Mouse (Mus musculus) limb, embryonic 11.5 days (tissue): ENCODE data around the gene Gm49354. TPM values are rescaled to one million over a fixed set of nuclear protein-coding genes. Genes with fewer than 3 reads are reported as not detected.
"Not testable (repeated sequence)": the region's sequence is repeated elsewhere in the genome, so short reads cannot be mapped to it uniquely, and the experiment has no call there.

ENCODE experiments used
- ATAC-seq: fragments of 200-750 bp; cut with Nextera tagmentation; 2 replicates; pipeline ENCODE4 v1.8.0; 2017; ENCODE audit warnings: low read depth; ENCODE audit not compliant: insufficient number of reproducible peaks, low FRiP score, low TSS enrichment
- DNase-seq: peaks from one replicate; pipeline ENCODE4 v3.0.0-alpha.2; 2015; ENCODE audit warnings: low spot score
- H3K27ac ChIP-seq: fragments of 300-500 bp; sonication (generic); replicated peaks from 2 replicates; pipeline ENCODE4 v1.5.1; 2014; ENCODE audit warnings: low read depth, mild to moderate bottlenecking, low read length
- H3K27me3 ChIP-seq: fragments of 300-500 bp; sonication (generic); 2 replicates; pipeline ENCODE4 v1.6.1; 2014; ENCODE audit warnings: mild to moderate bottlenecking, low read length, mixed read lengths; ENCODE audit not compliant: control insufficient read depth, insufficient read depth
- H3K36me3 ChIP-seq: fragments of 300-500 bp; sonication (generic); 2 replicates; pipeline ENCODE4 v1.6.1; 2014; ENCODE audit warnings: mild to moderate bottlenecking, low read length, moderate library complexity, mixed read lengths; ENCODE audit not compliant: control insufficient read depth, insufficient read depth
- H3K4me1 ChIP-seq: fragments of 300-500 bp; sonication (generic); 2 replicates; pipeline ENCODE4 v1.6.1; 2014; ENCODE audit warnings: low read length, mixed read lengths; ENCODE audit not compliant: control insufficient read depth, insufficient read depth
- H3K4me2 ChIP-seq: fragments of 300-500 bp; sonication (generic); 2 replicates; pipeline ENCODE4 v1.6.1; 2014; ENCODE audit warnings: low read depth, mild to moderate bottlenecking, moderate library complexity; ENCODE audit not compliant: severe bottlenecking
- H3K4me3 ChIP-seq: fragments of 300-500 bp; sonication (generic); 2 replicates; pipeline ENCODE4 v1.5.1; 2014; ENCODE audit warnings: low read depth, low read length
- H3K9ac ChIP-seq: fragments of 300-500 bp; sonication (generic); 2 replicates; pipeline ENCODE4 v1.6.1; 2014; ENCODE audit warnings: mild to moderate bottlenecking, low read length
- H3K9me3 ChIP-seq: fragments of 300-500 bp; sonication (generic); 2 replicates; pipeline ENCODE4 v1.6.1; 2016; ENCODE audit warnings: low read length; ENCODE audit not compliant: control insufficient read depth
- WGBS: fragments of 180-500 bp; shearing (Covaris S2); extraction: QIAGEN DNeasy Blood & Tissue Kit; methylation state at CpG from one replicate; pipeline ENCODE4 v1.1.7; 2014; 5-methylcytosine and 5-hydroxymethylcytosine counted together
- polyA plus RNA-seq: library from polyadenylated mRNA; unstranded; fragments of >200 nt; fragmentation: Nextera tagmentation; extraction: Ambion mirVana; gene quantifications from 2 replicates; pipeline ENCODE4 v1.2.1, GENCODE M21; 2014

Gene Gm49354
- polyA plus RNA-seq, 1 experiment from 2014 or later: not detected

GRCm38 (mm10) chr13:59801000-59801399 lies 19.0 kb upstream of the Gm49354 start:
- Histone ChIP-seq H3K9me3 (no peaks in the 10 kb centered on the region), H3K4me1 (no peaks in the 10 kb centered on the region), H3K4me2 (no peak overlapping the region), H3K9ac (no peak overlapping the region), H3K36me3 (peaks cover 42% of the 10 kb centered on the region), H3K27me3 (no peaks in the 10 kb centered on the region), H3K4me3 (no peak overlapping the region), H3K27ac (no peak overlapping the region)
- 90% methylated on average over 6 of the region's 6 CpGs for WGBS
- ATAC-seq: no peak
- DNase-seq: no peak

GRCm38 (mm10) chr13:59800077-59800476 lies 18.0 kb upstream of the Gm49354 start:
- ATAC-seq: no peak
- no peak for DNase-seq
- Histone ChIP-seq H3K9me3 (no peaks in the 10 kb centered on the region), H3K9ac (no peak overlapping the region), H3K36me3 (peaks cover 40% of the 10 kb centered on the region), H3K4me2 (no peak overlapping the region), H3K4me1 (no peaks in the 10 kb centered on the region), H3K27me3 (no peaks in the 10 kb centered on the region), H3K4me3 (no peak overlapping the region), H3K27ac (no peak overlapping the region)
- 92% methylated on average over 2 of the region's 2 CpGs for WGBS

DNA sequence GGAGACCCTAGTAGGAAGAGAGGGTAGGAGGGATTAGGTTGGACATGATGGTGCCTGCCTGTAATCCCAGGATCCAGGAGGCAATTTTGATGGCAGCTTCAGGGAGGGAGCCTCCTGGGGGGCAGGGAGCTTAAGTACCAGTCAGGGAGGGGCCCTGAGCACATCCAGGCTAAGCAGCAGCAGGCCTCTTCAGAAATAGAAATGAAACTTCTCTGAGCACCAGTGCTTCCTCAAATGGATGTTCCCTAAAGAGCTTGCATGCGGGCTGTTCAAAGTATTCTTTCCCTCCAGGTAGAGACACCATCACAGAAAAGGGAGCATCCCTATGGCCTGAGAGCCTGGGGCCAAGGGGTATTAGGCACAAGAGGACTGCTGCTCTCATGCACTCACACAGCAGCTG lies 16.3 kb upstream of the Gm49354 start:
- no peak for ATAC-seq
- Histone ChIP-seq H3K36me3 (peaks cover 35% of the 10 kb centered on the region), H3K9ac (no peak overlapping the region), H3K27me3 (no peaks in the 10 kb centered on the region), H3K4me1 (no peaks in the 10 kb centered on the region), H3K27ac (no peak overlapping the region), H3K9me3 (no peaks in the 10 kb centered on the region), H3K4me3 (no peak overlapping the region), H3K4me2 (no peak overlapping the region)
- WGBS: 94% methylated on average over 1 of the region's 1 CpGs
- no peak for DNase-seq

DNA sequence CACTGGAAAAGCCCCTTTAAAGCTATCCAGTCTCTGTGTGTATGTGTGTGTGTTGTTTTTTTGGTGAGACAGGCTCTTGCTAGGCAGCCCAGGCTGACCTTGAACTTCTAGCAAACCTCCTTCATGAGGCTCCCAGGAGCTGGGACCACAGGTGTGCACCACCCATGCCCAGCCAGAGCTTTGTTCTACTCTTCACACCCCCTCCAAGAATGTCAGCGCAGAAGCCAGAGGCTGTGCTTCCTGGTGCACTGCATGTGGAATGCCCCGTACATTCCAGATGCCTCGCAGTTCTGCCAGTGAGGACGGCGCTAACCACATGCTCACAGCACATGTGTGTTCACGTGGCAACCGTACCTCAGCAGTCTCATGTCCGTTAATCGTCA lies 14.4 kb upstream of the Gm49354 start:
- no peak for DNase-seq
- no peak overlapping the region for H3K27ac ChIP-seq
- peaks cover 28% of the 10 kb centered on the region for H3K36me3 ChIP-seq
- ATAC-seq: no peak
- no peaks in the 10 kb centered on the region for H3K9me3 ChIP-seq
- H3K4me1 ChIP-seq: no peaks in the 10 kb centered on the region
- H3K27me3 ChIP-seq: no peaks in the 10 kb centered on the region
- WGBS: 95% methylated on average over 9 of the region's 9 CpGs
- no peak overlapping the region for H3K4me3 ChIP-seq
- H3K9ac ChIP-seq: no peak overlapping the region
- no peak overlapping the region for H3K4me2 ChIP-seq

GRCm38 (mm10) chr13:59795807-59796465 lies 13.9 kb upstream of the Gm49354 start:
- H3K27ac ChIP-seq: no peak overlapping the region
- ATAC-seq: no peak
- WGBS: 91% methylated on average over 6 of the region's 6 CpGs

GRCm38 (mm10) chr13:59794786-59795185 lies 12.7 kb upstream of the Gm49354 start:
- Histone ChIP-seq H3K9me3 (no peaks in the 10 kb centered on the region), H3K27ac (no peak overlapping the region), H3K4me1 (no peaks in the 10 kb centered on the region), H3K36me3 (peaks cover 20% of the 10 kb centered on the region), H3K4me2 (no peak overlapping the region), H3K9ac (no peak overlapping the region), H3K4me3 (no peak overlapping the region), H3K27me3 (no peaks in the 10 kb centered on the region)
- ATAC-seq (no peak), DNase-seq (no peak)
- WGBS: 90% methylated on average over 1 of the region's 1 CpGs

More at GRCm38 (mm10) chr13:59795807-59796465, 13.9 kb upstream of the Gm49354 start:
- H3K9me3 ChIP-seq: no peaks in the 10 kb centered on the region
- H3K4me1 ChIP-seq: no peaks in the 10 kb centered on the region
- no peak overlapping the region for H3K9ac ChIP-seq
- H3K36me3 ChIP-seq: peaks cover 27% of the 10 kb centered on the region
- no peak overlapping the region for H3K4me3 ChIP-seq
- no peak overlapping the region for H3K4me2 ChIP-seq
- H3K27me3 ChIP-seq: no peaks in the 10 kb centered on the region
- no peak for DNase-seq

- not testable (repeated sequence) for H3K4me3 ChIP-seq, H3K4me1 ChIP-seq, ATAC-seq, H3K27me3 ChIP-seq, H3K4me2 ChIP-seq, H3K27ac ChIP-seq, H3K9me3 ChIP-seq, DNase-seq, H3K9ac ChIP-seq
- H3K36me3 ChIP-seq: peaks cover 31% of the 10 kb centered on the region
- WGBS: 94% methylated on average over 1 of the region's 1 CpGs
Observed at GRCm38 (mm10) chr13:59779744-59780264, 2.2 kb downstream of the Gm49354 start.

DNA sequence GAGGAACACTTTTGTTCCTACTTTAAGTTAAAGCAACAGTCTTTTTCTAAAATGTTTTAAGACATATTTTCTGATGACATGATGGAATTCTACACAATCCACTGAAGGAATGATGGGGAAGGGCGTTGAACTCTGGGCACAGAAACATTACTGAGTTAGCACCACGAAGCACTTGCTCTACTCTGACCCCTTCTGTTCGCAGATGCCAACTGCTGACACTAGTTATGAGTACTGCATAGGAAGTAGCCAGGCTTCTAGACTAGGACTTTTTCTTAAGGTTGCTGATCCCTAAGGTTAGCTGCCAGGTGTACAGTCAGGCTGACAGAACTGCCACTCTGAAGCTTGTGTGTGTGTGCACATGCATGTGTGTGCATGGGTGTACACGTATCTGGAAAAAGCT lies 2.8 kb downstream of the Gm49354 start:
- Histone ChIP-seq H3K4me2 (no peak overlapping the region), H3K27ac (no peak overlapping the region), H3K4me3 (no peak overlapping the region), H3K9me3 (no peaks in the 10 kb centered on the region), H3K27me3 (no peaks in the 10 kb centered on the region), H3K4me1 (no peaks in the 10 kb centered on the region), H3K9ac (no peak overlapping the region), H3K36me3 (peaks cover 28% of the 10 kb centered on the region)
- ATAC-seq (no peak), DNase-seq (no peak)
- 85% methylated on average over 4 of the region's 4 CpGs for WGBS

- Histone ChIP-seq H3K27ac (no peak overlapping the region), H3K9me3 (no peaks in the 10 kb centered on the region), H3K4me1 (no peaks in the 10 kb centered on the region), H3K9ac (no peak overlapping the region), H3K4me2 (no peak overlapping the region), H3K27me3 (no peaks in the 10 kb centered on the region), H3K36me3 (peaks cover 4% of the 10 kb centered on the region; the same call in 1 of the 2 replicates), H3K4me3 (no peak overlapping the region)
- no peak for DNase-seq
- WGBS: 96% methylated on average over 3 of the region's 3 CpGs
- ATAC-seq: no peak
Observed at GRCm38 (mm10) chr13:59775168-59775567, 6.9 kb downstream of the Gm49354 start.
